Mouse (Mus musculus): ENCODE data around the gene Odc1.
A peak's percentile ranks its signal among the peaks of the same experiment; 100 is the strongest.

Gene Odc1

DNA sequence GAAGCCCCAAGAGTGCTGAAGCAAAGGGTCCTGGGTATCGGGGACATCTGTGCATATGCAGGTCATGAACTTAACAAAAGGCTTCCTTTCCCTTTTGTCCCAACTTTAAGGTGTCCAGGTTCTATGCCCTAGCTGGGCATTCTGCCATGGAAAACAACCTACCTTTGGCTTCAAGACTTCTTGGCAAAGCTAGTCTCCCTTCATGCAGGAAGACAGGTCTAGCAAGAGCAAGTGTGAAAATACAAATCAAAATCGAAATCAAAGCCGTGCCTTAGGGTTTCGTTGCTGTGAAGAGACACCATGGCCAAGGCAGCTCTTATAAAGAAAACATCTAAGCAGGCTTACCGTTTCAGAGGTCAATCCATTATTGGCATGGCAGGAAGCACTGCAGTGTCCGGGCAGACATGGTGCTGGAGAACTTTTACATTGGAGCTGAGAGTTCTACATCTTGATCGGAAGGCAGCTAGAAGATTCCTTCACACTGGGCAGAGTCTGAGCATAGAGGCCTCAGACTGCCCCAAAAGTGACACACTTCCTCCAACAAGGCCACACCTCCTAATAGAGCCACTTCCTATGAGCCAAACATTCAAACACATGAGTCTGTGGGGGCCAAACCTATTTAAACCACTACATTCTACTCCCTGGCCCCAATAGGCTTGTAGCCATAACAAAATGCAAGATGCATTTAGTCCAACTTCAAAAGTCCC lies 44.5 kb downstream of the Odc1 start:
- DNase-seq: peak; percentile 61

DNA sequence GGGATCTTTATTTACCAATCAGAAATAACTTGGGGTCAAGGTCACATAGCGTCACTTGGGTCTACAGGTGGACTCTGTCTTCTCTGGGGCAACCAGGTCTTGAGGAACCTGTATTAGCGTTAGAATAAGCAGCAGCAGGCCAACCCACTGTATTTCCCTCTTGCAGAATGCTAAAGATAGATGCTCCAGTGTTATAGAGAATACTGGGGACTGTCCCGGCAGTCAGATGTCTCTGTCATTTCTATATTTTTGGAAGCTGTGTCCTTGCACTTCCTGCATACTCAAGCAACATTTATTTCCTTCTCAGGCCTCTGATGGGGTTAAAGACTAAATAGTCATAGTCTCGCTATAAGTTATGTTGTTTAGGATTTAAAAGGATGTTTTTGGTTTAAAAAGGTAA lies 46.7 kb downstream of the Odc1 start:
- DNase-seq: peak; percentile 55

DNA sequence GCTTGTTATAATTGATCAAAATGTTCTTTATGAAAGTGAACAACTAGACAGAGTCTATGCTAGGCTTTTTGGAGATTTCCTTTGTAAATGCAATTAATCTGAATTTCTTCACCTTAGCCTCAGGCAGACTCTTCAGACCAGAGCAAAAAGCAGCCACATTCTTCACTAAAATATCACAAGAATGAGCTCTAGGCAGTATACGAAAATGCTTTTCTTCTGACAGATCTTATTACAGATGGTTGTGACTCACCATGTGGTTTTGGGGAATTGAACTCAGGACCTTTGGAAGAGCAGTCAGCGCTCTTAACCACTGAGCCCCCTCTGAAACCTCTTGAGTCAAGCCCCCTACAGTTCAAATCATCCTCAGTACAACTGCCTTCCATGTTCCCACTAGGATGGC lies 49.4 kb downstream of the Odc1 start:
- peak; percentile 52 for DNase-seq

DNA sequence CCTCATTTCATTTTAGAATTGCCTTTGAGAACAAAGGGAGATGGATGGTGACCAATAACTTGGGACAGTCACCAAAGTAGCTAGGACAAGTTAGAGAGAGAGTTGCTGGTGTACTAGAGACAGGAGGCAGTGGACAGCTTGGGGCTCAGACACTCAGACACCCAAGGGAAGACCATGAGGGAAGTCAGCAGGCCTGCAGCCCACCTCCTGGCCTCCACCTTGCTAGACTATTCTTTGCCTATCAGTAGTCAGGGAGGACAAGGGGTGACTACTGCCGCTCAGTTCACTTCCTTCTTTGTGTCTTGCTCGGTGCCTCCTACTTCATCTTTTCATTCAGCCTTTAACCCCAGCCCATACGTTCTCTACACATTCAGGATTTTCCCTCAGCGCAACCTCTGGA lies 50.1 kb downstream of the Odc1 start:
- DNase-seq: peak; percentile 73

DNA sequence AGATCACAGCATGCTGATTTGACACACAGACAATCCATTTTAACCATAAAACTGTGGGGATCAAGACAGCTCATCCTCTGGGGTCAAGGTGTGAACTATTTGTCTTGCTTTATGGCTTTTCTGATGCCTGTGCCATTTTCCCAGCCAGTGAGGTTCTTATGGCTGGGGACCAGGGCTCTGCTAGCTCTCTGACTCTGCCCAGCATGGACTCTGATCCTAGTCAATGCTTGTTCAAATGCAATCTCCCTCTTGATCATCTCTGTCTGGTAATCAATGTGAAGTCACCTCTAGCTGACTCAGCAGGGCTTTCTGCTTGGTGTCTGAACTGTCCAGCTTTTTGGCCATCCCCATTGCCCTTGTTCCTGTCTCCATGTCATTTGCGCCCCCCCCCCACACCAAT lies 50.6 kb downstream of the Odc1 start:
- no peak for DNase-seq

All from heart, adult 11 months (tissue).